Mouse (Mus musculus): ENCODE measurements around the gene Map2k1. TPM values are rescaled to one million over a fixed set of nuclear protein-coding genes. Genes with fewer than 3 reads are reported as not detected.

Map2k1 gene
- polyA plus RNA-seq, 1 experiment from 2014 or later, result 54.1 TPM

DNA sequence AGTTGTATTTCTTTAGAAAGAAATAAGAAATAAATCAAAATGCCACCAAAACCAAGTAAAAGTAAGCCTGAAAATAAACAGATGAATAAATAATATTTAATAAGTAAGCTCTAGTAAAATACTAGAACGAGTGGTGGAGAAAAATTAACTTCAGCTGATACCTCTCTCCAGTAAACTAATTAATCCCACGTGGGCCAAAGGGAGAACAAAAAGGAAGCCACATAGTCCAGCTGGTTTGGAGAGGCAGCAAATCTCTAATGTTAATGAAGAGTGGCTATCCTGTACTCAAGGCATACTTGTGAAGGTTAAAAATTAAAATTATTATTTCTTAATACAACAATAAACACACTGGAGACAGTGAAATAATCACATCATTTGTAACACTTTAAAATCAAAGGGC, 13.3 kb downstream of the Map2k1 start:
- no peaks in the 10 kb centered on the region for H3K9me3 ChIP-seq
- no peaks in the 10 kb centered on the region for H3K27me3 ChIP-seq
- H3K9ac ChIP-seq, result no peak overlapping the region
- H3K4me2 ChIP-seq, result no peak overlapping the region
- H3K27ac ChIP-seq (replicated peaks), result no peak overlapping the region
- H3K36me3 ChIP-seq, result no peaks in the 10 kb centered on the region
- H3K4me3 ChIP-seq, result no peak overlapping the region
- 52% methylated on average over 2 of the region's 2 CpGs for WGBS
- peaks cover 12% of the 10 kb centered on the region for H3K4me1 ChIP-seq (replicated peaks)
- no peak for ATAC-seq (ENCODE audit: low read depth)

- H3K9me3 ChIP-seq, result no peaks in the 10 kb centered on the region
- no peak overlapping the region for H3K27ac ChIP-seq (replicated peaks)
- no peak for ATAC-seq (ENCODE audit: low read depth)
- H3K36me3 ChIP-seq, result no peaks in the 10 kb centered on the region
- WGBS, result 95% methylated on average over 7 of the region's 7 CpGs
- H3K4me1 ChIP-seq (replicated peaks), result peaks cover 46% of the 10 kb centered on the region
- no peaks in the 10 kb centered on the region for H3K27me3 ChIP-seq
- no peak overlapping the region for H3K9ac ChIP-seq
- no peak overlapping the region for H3K4me3 ChIP-seq
- H3K4me2 ChIP-seq, result no peak overlapping the region
These were observed 17.4 kb downstream of the Map2k1 start for GRCm38 (mm10) chr9:64236056-64236455.

DNA sequence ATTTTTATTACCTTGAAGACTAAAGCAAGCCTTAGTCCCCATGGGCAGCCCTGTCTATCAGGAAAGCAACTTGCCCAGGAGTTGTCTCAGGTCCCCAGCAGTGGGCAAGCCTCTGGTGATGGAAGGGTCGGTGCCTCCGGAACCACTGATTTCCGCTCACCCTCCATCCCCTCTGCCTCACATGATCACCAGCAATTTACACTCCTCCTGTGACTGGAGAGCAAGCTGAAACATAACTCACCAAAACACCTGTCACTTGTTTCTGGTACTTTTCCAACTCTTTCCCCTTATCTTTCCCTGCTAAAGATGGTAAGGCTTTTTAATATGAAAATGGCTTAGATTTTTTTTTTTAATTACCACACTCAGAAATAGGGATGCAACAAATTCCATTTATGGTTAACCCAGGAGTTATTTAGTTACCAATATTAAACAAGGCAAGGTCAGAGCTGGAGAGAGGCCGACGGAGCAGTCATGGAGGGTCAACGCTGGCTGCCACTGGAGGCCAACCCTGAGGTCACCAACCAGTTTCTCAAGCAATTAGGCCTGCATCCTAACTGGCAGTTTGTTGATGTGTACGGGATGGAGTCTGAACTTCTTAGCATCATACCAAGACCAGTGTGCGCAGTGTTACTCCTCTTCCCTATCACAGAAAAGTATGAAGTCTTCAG, 18.5 kb downstream of the Map2k1 start, which contains the start of gene Uchl4:
Gene Uchl4 (plus strand): TSS at position 434 of the 668 bp plus-strand sequence.
- H3K27ac ChIP-seq (replicated peaks), result peak within 1 kb of the TSS; percentile 34; the same call in 1 of the 2 replicates
- H3K36me3 ChIP-seq, result no peaks in the 10 kb centered on the region
- H3K4me2 ChIP-seq, result no peak within 1 kb of the TSS
- WGBS, result 84% methylated on average over 8 of the region's 8 CpGs
- ATAC-seq (ENCODE audit: low read depth), result no peak
- no peaks in the 10 kb centered on the region for H3K27me3 ChIP-seq
- no peaks in the 10 kb centered on the region for H3K9me3 ChIP-seq
- H3K4me3 ChIP-seq, result no peak within 1 kb of the TSS
- no peak within 1 kb of the TSS for H3K9ac ChIP-seq
- peaks cover 46% of the 10 kb centered on the region for H3K4me1 ChIP-seq (replicated peaks)

- peaks cover 56% of the 10 kb centered on the region for H3K4me1 ChIP-seq (replicated peaks)
- H3K4me3 ChIP-seq, result no peak overlapping the region
- H3K27ac ChIP-seq (replicated peaks), result peak overlapping the region; percentile 34; the same call in 1 of the 2 replicates
- no peak overlapping the region for H3K9ac ChIP-seq
- 31% methylated on average over 5 of the region's 5 CpGs for WGBS
- no peaks in the 10 kb centered on the region for H3K9me3 ChIP-seq
- H3K4me2 ChIP-seq, result no peak overlapping the region
- no peaks in the 10 kb centered on the region for H3K36me3 ChIP-seq
- no peaks in the 10 kb centered on the region for H3K27me3 ChIP-seq
- ATAC-seq (ENCODE audit: low read depth), result no peak
These were observed 19.8 kb downstream of the Map2k1 start for GRCm38 (mm10) chr9:64233656-64234055.

DNA sequence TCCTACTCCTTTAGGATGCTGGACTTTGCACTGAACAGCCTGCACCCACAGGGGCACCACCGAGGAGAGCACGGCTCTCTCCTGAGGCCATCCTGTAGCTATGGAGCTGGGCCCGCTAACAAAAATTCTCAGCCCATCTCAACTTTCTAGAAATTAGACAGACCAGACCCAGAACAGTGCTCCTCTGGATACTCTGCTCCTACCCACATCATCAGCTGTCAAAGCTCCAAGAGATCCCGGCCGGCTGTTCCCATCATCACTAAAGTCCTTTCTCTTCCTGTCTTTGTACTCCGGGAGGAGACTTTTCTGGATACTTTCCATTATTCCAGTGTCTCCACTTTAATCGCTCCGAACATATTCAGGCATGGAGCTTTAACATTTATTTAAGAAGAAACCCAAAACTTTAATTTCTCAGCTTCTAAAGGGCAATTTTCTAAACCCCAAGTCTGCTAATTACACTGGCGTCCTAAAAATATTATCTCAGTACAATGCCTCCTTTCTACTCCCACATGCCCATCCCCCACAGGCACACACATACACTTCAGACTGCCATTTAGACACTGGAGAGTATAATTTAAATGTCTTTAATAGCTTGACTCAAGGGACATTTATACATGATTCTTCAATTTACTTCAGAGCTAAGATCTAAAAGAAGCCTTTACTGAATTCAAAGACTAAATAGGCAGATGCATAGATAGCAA, 21.0 kb downstream of the Map2k1 start:
- no peak for ATAC-seq (ENCODE audit: low read depth)
- Histone ChIP-seq H3K4me2 (no peak overlapping the region), H3K9ac (0 out of 2 replicates have a peak overlapping the region, but pooled peaks have one; percentile 26), H3K9me3 (no peaks in the 10 kb centered on the region), H3K4me1 (replicated peaks) (peaks cover 56% of the 10 kb centered on the region), H3K4me3 (no peak overlapping the region), H3K27ac (replicated peaks) (no peak overlapping the region; the same call in 1 of the 2 replicates), H3K27me3 (no peaks in the 10 kb centered on the region), H3K36me3 (no peaks in the 10 kb centered on the region)
- 52% methylated on average over 9 of the region's 9 CpGs for WGBS

DNA sequence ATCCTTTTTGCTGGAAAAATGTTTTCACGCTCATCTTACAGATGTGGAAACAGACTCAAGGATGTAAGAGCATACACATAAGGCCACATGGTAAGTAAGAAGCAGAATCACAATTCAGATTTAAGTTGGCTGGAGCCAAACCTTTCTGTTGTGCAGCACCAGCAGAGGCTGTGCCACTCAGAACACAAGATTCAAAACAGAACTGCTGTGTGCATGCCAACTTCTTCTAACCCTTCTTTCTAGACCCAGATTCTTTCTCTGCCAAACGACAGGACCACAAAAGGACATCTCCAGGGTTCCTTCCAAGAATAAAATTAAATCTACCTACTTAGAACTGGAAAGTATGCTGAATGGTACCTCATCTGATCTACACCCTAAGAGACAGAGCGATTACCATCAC, 21.8 kb downstream of the Map2k1 start:
- Histone ChIP-seq H3K9me3 (no peaks in the 10 kb centered on the region), H3K27me3 (no peaks in the 10 kb centered on the region), H3K4me2 (no peak overlapping the region), H3K4me3 (no peak overlapping the region), H3K4me1 (replicated peaks) (peaks cover 56% of the 10 kb centered on the region), H3K9ac (no peak overlapping the region), H3K27ac (replicated peaks) (peak overlapping the region; percentile 13; the same call in 1 of the 2 replicates), H3K36me3 (no peaks in the 10 kb centered on the region)
- 83% methylated on average over 3 of the region's 3 CpGs for WGBS
- no peak for ATAC-seq (ENCODE audit: low read depth)

DNA sequence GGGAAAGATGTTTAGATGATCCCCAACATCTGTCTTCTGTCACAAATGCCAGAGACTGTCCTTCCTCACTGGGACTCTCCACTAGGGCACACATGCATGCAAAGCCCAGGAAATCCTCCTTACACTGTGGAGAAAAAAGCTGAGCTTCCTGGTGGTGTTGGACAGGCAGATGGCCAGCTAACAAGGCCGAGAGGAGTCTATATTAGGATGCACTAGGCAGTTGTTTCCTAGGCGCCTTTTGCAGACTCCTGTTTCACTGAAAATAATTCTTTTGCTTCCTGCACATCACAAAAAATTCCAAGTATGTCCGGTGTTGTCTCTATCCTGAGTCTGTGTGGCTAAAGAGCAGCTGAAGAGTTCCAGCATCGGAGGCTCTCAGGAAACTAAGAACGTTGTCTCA, 22.3 kb downstream of the Map2k1 start:
- 0 out of 2 replicates have a peak overlapping the region, but pooled peaks have one; percentile 13 for H3K27ac ChIP-seq (replicated peaks)

DNA sequence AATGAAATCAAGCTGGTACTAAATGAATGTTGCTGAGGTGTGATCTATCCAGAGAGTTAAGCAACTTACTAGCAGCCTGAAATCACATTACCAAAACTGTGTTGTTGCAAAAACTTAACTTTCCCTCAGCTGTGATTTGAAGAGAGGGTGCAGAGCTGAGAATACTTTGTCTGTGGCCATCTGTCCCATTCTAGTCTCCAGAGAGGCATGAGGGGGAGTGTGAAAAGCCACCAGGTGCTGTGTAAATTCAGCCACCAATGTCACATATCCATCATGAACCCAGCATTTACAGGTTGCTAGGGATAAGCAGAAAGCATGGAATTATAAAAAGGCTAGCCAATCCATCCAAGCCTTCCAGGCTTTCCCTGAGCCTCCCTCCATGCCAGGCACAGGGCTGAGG, 24.5 kb downstream of the Map2k1 start:
- H3K4me2 ChIP-seq, result no peak overlapping the region
- H3K4me3 ChIP-seq, result no peak overlapping the region
- ATAC-seq (ENCODE audit: low read depth), result no peak
- no peak overlapping the region for H3K27ac ChIP-seq (replicated peaks)
- peaks cover 45% of the 10 kb centered on the region for H3K4me1 ChIP-seq (replicated peaks)
- no peak overlapping the region for H3K9ac ChIP-seq
- no peaks in the 10 kb centered on the region for H3K9me3 ChIP-seq
- no peaks in the 10 kb centered on the region for H3K27me3 ChIP-seq
- no peaks in the 10 kb centered on the region for H3K36me3 ChIP-seq

More for the DNA sequence above, 22.3 kb downstream of the Map2k1 start:
- Histone ChIP-seq H3K4me3 (no peak overlapping the region), H3K9me3 (no peaks in the 10 kb centered on the region), H3K9ac (no peak overlapping the region), H3K4me2 (no peak overlapping the region), H3K4me1 (replicated peaks) (peaks cover 56% of the 10 kb centered on the region), H3K36me3 (no peaks in the 10 kb centered on the region), H3K27me3 (no peaks in the 10 kb centered on the region)
- no peak for ATAC-seq (ENCODE audit: low read depth)
- WGBS, result 77% methylated on average over 5 of the region's 5 CpGs

DNA sequence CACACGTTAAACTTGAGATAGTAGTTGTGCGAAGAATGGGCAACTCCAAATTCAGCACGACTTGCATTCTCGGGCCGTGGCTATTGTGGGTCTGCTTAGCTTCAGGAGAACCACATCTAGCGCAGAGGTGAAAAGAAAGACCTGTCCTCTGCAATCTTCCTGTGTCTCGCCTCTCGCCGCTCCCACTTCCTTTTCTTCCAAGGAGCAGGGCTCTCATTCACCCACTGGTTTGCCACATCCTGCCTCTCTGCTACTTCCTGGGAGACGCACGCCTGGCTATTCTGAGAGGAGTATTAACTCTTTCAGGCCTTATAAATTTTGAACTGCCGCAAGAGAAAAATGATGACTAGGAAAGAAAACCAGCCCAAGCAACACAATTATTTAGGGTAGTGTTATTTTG, 25.7 kb downstream of the Map2k1 start:
- Histone ChIP-seq H3K9ac (no peak overlapping the region), H3K36me3 (no peaks in the 10 kb centered on the region), H3K27ac (replicated peaks) (no peak overlapping the region), H3K4me1 (replicated peaks) (peaks cover 36% of the 10 kb centered on the region), H3K27me3 (no peaks in the 10 kb centered on the region), H3K4me3 (no peak overlapping the region), H3K9me3 (no peaks in the 10 kb centered on the region), H3K4me2 (no peak overlapping the region)
- no peak for ATAC-seq (ENCODE audit: low read depth)
- 86% methylated on average over 12 of the region's 12 CpGs for WGBS

DNA sequence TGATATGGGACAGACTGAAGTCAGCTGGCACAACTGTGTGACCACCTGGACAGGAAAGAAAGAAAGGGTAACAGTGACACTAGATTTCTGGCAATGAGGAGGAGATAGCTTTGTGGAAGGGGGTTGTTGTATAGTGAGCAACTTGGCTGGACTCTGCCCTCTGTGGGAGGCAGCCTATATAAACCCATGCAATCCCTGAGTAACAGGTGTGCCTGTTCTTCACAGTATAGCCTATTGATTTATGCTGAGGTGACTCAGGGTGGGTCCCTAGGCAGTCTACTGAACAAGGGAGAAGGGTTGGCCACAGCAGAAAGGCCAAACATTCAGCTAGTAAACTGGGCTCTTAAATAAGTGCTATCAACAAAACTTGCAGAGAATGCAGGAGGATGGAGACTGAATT, 27.6 kb downstream of the Map2k1 start:
- no peak overlapping the region for H3K4me3 ChIP-seq
- no peaks in the 10 kb centered on the region for H3K9me3 ChIP-seq
- no peak overlapping the region for H3K4me2 ChIP-seq
- H3K27ac ChIP-seq (replicated peaks), result no peak overlapping the region
- no peak for ATAC-seq (ENCODE audit: low read depth)
- no peak overlapping the region for H3K9ac ChIP-seq
- no peaks in the 10 kb centered on the region for H3K27me3 ChIP-seq
- H3K36me3 ChIP-seq, result no peaks in the 10 kb centered on the region
- peaks cover 17% of the 10 kb centered on the region; the same call in 1 of the 2 replicates for H3K4me1 ChIP-seq (replicated peaks)

- no peaks in the 10 kb centered on the region for H3K9me3 ChIP-seq
- H3K9ac ChIP-seq, result no peak overlapping the region
- no peaks in the 10 kb centered on the region for H3K4me1 ChIP-seq (replicated peaks)
- no peak overlapping the region for H3K4me3 ChIP-seq
- no peak for ATAC-seq (ENCODE audit: low read depth)
- no peak overlapping the region for H3K4me2 ChIP-seq
- H3K27me3 ChIP-seq, result no peaks in the 10 kb centered on the region
- no peaks in the 10 kb centered on the region for H3K36me3 ChIP-seq
- WGBS, result 53% methylated on average over 2 of the region's 2 CpGs
- no peak overlapping the region for H3K27ac ChIP-seq (replicated peaks)
These were observed 31.3 kb downstream of the Map2k1 start for GRCm38 (mm10) chr9:64222098-64222497.

DNA sequence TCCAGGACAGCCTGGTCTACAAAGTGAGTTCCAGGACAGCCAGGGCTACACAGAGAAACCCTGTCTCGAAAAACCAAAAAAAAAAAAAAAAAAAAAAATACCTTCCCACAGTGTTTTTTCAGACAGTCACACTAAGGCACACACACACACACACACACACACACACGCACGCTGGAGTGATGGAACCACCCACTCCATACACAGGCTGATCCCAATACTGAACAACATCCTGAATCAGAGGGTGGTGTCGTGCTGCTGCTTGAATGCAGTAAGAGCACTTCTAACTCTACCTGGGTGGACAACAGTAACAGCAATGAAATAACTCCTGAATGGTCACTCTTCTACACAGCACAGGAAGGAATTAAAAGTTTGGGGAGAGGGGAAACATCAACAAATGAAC, 32.0 kb downstream of the Map2k1 start:
- Histone ChIP-seq H3K4me1 (replicated peaks) (no peaks in the 10 kb centered on the region), H3K27me3 (no peaks in the 10 kb centered on the region), H3K9ac (no peak overlapping the region), H3K4me2 (no peak overlapping the region), H3K36me3 (no peaks in the 10 kb centered on the region), H3K9me3 (no peaks in the 10 kb centered on the region), H3K4me3 (no peak overlapping the region), H3K27ac (replicated peaks) (no peak overlapping the region)
- 76% methylated on average over 4 of the region's 4 CpGs for WGBS
- ATAC-seq (ENCODE audit: low read depth), result no peak
